Mouse (Mus musculus) olfactory bulb, adult 2 months (tissue): Measurements from ENCODE around the gene Bpifb4.

Experiments used
- CTCF ChIP-seq: fragments of 200-500 bp; IDR thresholded peaks from 2 replicates; pipeline ENCODE4 v1.5.1; 2012; ENCODE audit warnings: low read depth, mild to moderate bottlenecking, low read length, moderate library complexity; ENCODE audit not compliant: insufficient read depth
- POLR2A ChIP-seq: fragments of 200-500 bp; IDR thresholded peaks from 2 replicates; pipeline ENCODE4 v1.6.1; 2012; ENCODE audit warnings: mild to moderate bottlenecking, low read depth, low read length, moderate library complexity; ENCODE audit not compliant: insufficient read depth

DNA sequence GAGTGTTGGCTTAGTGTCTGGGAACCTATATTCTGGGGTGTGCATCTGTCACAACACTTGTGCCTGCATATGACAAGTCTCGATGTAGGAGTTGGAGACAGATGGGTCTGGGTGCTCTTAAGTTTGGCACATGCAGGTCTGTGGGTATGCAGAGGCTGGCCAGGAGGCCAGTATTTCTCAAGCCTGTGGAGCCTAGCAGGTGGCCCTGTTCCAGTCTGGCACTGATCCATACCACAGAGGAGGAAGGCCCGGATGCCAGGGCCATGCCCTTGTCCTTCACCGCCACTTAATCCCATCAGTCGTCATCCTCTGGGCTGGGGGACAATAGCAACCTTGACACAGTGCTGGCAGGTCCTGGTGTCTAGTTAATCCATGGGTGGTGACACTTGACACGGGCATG is 23.9 kb upstream of the Bpifb4 start:
- TF ChIP-seq CTCF (no peak), POLR2A (no peak)
